9 mouse cellular contexts compared by ENCODE assay signal in genomic region chr10:81082168-81082960, GRCm38 (mm10). TPM values are rescaled to one million over a fixed set of nuclear protein-coding genes. Genes with fewer than 3 reads are reported as not detected.
DNase-seq lines count a peak whose midpoint lies in the region; ATAC-seq and TF ChIP-seq lines count a peak whose summit lies in the region.
"Had no signal": no experiment of that assay in that cellular context is flagged by ENCODE, and none has a peak within 500 bp of the region (broad histone marks: within the 10 kb centered on the region; RNA-seq: fewer than 3 reads in every experiment).

No protein-coding gene starts in this region.

- H3K9me3 ChIP-seq in heart, embryonic 12.5 days (replicated peaks): no peaks in the 10 kb centered on the region
- no peaks in the 10 kb centered on the region for H3K9me3 ChIP-seq in kidney, postnatal 0 days (replicated peaks; ENCODE audit: low read length)
- peaks cover 3% of the 10 kb centered on the region; the same call in 1 of the 2 replicates for H3K9me3 ChIP-seq in liver, embryonic 12.5 days (replicated peaks)
- H3K9me3 ChIP-seq in stomach, embryonic 16.5 days (replicated peaks; ENCODE audit: control insufficient read depth, low read length): no peaks in the 10 kb centered on the region; the same call in 1 of the 2 replicates
- H3K9me3 ChIP-seq: embryonic facial prominence, embryonic 13.5 days had no signal

- H3K27me3 ChIP-seq in heart, embryonic 12.5 days (replicated peaks): no peaks in the 10 kb centered on the region
- H3K27me3 ChIP-seq in kidney, postnatal 0 days (ENCODE audit: insufficient read depth, low read length): no peaks in the 10 kb centered on the region
- no peaks in the 10 kb centered on the region for H3K27me3 ChIP-seq in liver, embryonic 12.5 days (replicated peaks)
- no peaks in the 10 kb centered on the region for H3K27me3 ChIP-seq in stomach, embryonic 16.5 days (ENCODE audit: control insufficient read depth, insufficient read depth, low read length)
- H3K27me3 ChIP-seq: embryonic facial prominence, embryonic 13.5 days had no signal

- no peak overlapping the region for H3K4me3 ChIP-seq in bone marrow, adult 2 months (replicated peaks; ENCODE audit: control insufficient read depth, low read depth, low read length)
- no peak overlapping the region for H3K4me3 ChIP-seq in embryonic fibroblast, embryonic 13.5 days (ENCODE audit: insufficient read depth, low read length)
- H3K4me3 ChIP-seq in heart, embryonic 12.5 days: no peak overlapping the region
- no peak overlapping the region for H3K4me3 ChIP-seq in kidney, postnatal 0 days (replicated peaks; ENCODE audit: low read depth, low read length)
- H3K4me3 ChIP-seq in liver, embryonic 12.5 days: no peak overlapping the region
- no peak overlapping the region for H3K4me3 ChIP-seq in stomach, embryonic 16.5 days (replicated peaks; ENCODE audit: low read length)
- H3K4me3 ChIP-seq: embryonic facial prominence, embryonic 13.5 days had no signal

- no peak for TF ChIP-seq POLR2A in bone marrow, adult 2 months (IDR thresholded peaks at IDR 0.05; ENCODE audit: borderline replicate concordance, control insufficient read depth, low read depth, low read length)
- TF ChIP-seq POLR2A in embryonic fibroblast, embryonic 13.5 days (IDR thresholded peaks at IDR 0.05; ENCODE audit: low read depth, low read length): no peak

- H3K9ac ChIP-seq in heart, embryonic 12.5 days: no peak overlapping the region
- H3K9ac ChIP-seq in kidney, postnatal 0 days (ENCODE audit: low read depth, low read length): no peak overlapping the region
- H3K9ac ChIP-seq in liver, embryonic 12.5 days: no peak overlapping the region
- no peak overlapping the region for H3K9ac ChIP-seq in stomach, embryonic 16.5 days (ENCODE audit: low read length)
- H3K9ac ChIP-seq: embryonic facial prominence, embryonic 13.5 days had no signal

- peaks cover 53% of the 10 kb centered on the region for H3K36me3 ChIP-seq in heart, embryonic 12.5 days
- H3K36me3 ChIP-seq in kidney, postnatal 0 days (ENCODE audit: insufficient read depth, low read length): peaks cover 42% of the 10 kb centered on the region
- H3K36me3 ChIP-seq in liver, embryonic 12.5 days: peaks cover 62% of the 10 kb centered on the region
- peaks cover 20% of the 10 kb centered on the region for H3K36me3 ChIP-seq in stomach, embryonic 16.5 days (ENCODE audit: control insufficient read depth, insufficient read depth, low read length)

- H3K4me1 ChIP-seq in bone marrow, adult 2 months (ENCODE audit: control insufficient read depth, insufficient read depth, low read length): no peaks in the 10 kb centered on the region; the same call in 1 of the 2 replicates
- no peaks in the 10 kb centered on the region for H3K4me1 ChIP-seq in embryonic fibroblast, embryonic 13.5 days (ENCODE audit: control insufficient read depth, insufficient read depth, low read length)
- H3K4me1 ChIP-seq in heart, embryonic 12.5 days (replicated peaks): no peaks in the 10 kb centered on the region
- H3K4me1 ChIP-seq in kidney, postnatal 0 days (replicated peaks; ENCODE audit: insufficient read depth, low read length): no peaks in the 10 kb centered on the region
- peaks cover 10% of the 10 kb centered on the region for H3K4me1 ChIP-seq in liver, embryonic 12.5 days
- no peaks in the 10 kb centered on the region for H3K4me1 ChIP-seq in stomach, embryonic 16.5 days (ENCODE audit: control insufficient read depth, insufficient read depth, low read length)
- H3K4me1 ChIP-seq: embryonic facial prominence, embryonic 13.5 days had no signal

- H3K27ac ChIP-seq in bone marrow, adult 2 months (ENCODE audit: control insufficient read depth, insufficient read depth, low read depth, low read length, poor library complexity): no peak overlapping the region
- H3K27ac ChIP-seq in embryonic fibroblast, embryonic 13.5 days (ENCODE audit: insufficient read depth, low read length): no peak overlapping the region
- H3K27ac ChIP-seq in heart, embryonic 12.5 days (ENCODE audit: poor library complexity, severe bottlenecking): no peak overlapping the region
- H3K27ac ChIP-seq in kidney, postnatal 0 days: no peak overlapping the region
- 0 out of 2 replicates have a peak overlapping the region, but pooled peaks have one; percentile 7 for H3K27ac ChIP-seq in liver, embryonic 12.5 days
- no peak overlapping the region for H3K27ac ChIP-seq in stomach, embryonic 16.5 days (ENCODE audit: low read length)
- H3K27ac ChIP-seq: embryonic facial prominence, embryonic 13.5 days had no signal

- peak; percentile 63 for ATAC-seq in CD4-positive, CD25-positive, alpha-beta regulatory T cell, adult 4 months
- peak; percentile 28; the same call in 1 of the 2 replicates for ATAC-seq in heart, embryonic 12.5 days (ENCODE audit: insufficient number of reproducible peaks, low FRiP score)
- ATAC-seq in kidney, postnatal 0 days (replicated peaks; ENCODE audit: low FRiP score, low read depth): peak; percentile 23; the same call in 1 of the 2 replicates
- ATAC-seq in liver, embryonic 12.5 days: peak; percentile 48
- peak; percentile 30; the same call in 1 of the 2 replicates for ATAC-seq in stomach, embryonic 16.5 days (ENCODE audit: insufficient read depth, low FRiP score)

- WGBS in bone marrow, adult 2 months: 67% methylated on average over 7 of the region's 7 CpGs
- 70% methylated on average over 7 of the region's 7 CpGs for WGBS in heart, embryonic 12.5 days
- WGBS in kidney, postnatal 0 days: 76% methylated on average over 7 of the region's 7 CpGs
- WGBS in liver, embryonic 12.5 days (ENCODE audit: insufficient replicate concordance): 58% methylated on average over 7 of the region's 7 CpGs
- WGBS in stomach, embryonic 16.5 days: 65% methylated on average over 7 of the region's 7 CpGs

- H3K4me2 ChIP-seq in heart, embryonic 12.5 days: no peak overlapping the region
- H3K4me2 ChIP-seq in kidney, postnatal 0 days (ENCODE audit: low read length): no peak overlapping the region
- no peak overlapping the region for H3K4me2 ChIP-seq in liver, embryonic 12.5 days
- H3K4me2 ChIP-seq in stomach, embryonic 16.5 days (ENCODE audit: low read depth, low read length): no peak overlapping the region
- H3K4me2 ChIP-seq: embryonic facial prominence, embryonic 13.5 days had no signal

- DNase-seq in kidney, postnatal 0 days (ENCODE audit: low spot score): peak; percentile 79
- peak; percentile 67 for DNase-seq in neural tube, embryonic 10.5 days (ENCODE audit: extremely low spot score, low spot score)

- peak; percentile 84 for TF ChIP-seq CTCF in bone marrow, adult 2 months (IDR thresholded peaks at IDR 0.05; ENCODE audit: control insufficient read depth, insufficient read depth, low read length)
- TF ChIP-seq CTCF in embryonic fibroblast, embryonic 13.5 days (IDR thresholded peaks at IDR 0.05; ENCODE audit: borderline replicate concordance, insufficient read depth, low read length): peak; percentile 40; the same call in 1 of the 2 replicates
- TF ChIP-seq CTCF in kidney, postnatal 0 days (IDR thresholded peaks at IDR 0.05; ENCODE audit: low read depth): peak; percentile 93

RNA-seq across cellular contexts. Expression of gene Thop1, which starts 12.5 kb away (rescaled TPM):
- polyA plus RNA-seq in CD4-positive, CD25-positive, alpha-beta regulatory T cell, adult 4 months (2017; shearing (Covaris generic)): 1 to 10 TPM; 2.0 to 2.5 TPM
- 10.3 and 16.7 TPM in 2 replicates for polyA plus RNA-seq in bone marrow, adult 2 months (2011; ENCODE audit: insufficient read depth, insufficient read length, low replicate concordance, missing spikeins)
- polyA plus RNA-seq in embryonic fibroblast, embryonic 13.5 days (2011; ENCODE audit: insufficient read length, low read depth, missing spikeins): 30.4 and 33.8 TPM in 2 replicates
- polyA plus RNA-seq in heart, embryonic 12.5 days (2016; fragmentation: Nextera tagmentation; extraction: Ambion mirVana): 35.5 and 36.6 TPM in 2 replicates
- polyA plus RNA-seq in kidney, postnatal 0 days (2015; fragmentation: Nextera tagmentation; extraction: Ambion mirVana): 30.6 and 34.2 TPM in 2 replicates
- 48.5 and 50.8 TPM in 2 replicates for polyA plus RNA-seq in liver, embryonic 12.5 days (2016; fragmentation: Nextera tagmentation; extraction: Ambion mirVana)
- 55.4 and 64.4 TPM in 2 replicates for polyA plus RNA-seq in stomach, embryonic 16.5 days (2015; fragmentation: Nextera tagmentation; extraction: Ambion mirVana)

RNA-seq across cellular contexts. Expression of gene Creb3l3, which starts 16.3 kb away (rescaled TPM):
- polyA plus RNA-seq in CD4-positive, CD25-positive, alpha-beta regulatory T cell, adult 4 months (2017; shearing (Covaris generic)): not detected
- 0.87 TPM in 1 of 2 replicates, not detected in the other for polyA plus RNA-seq in bone marrow, adult 2 months (2011; ENCODE audit: insufficient read depth, insufficient read length, low replicate concordance, missing spikeins)
- polyA plus RNA-seq in embryonic fibroblast, embryonic 13.5 days (2011; ENCODE audit: insufficient read length, low read depth, missing spikeins): 0.23 TPM in 1 of 2 replicates, not detected in the other
- polyA plus RNA-seq in heart, embryonic 12.5 days (2016; fragmentation: Nextera tagmentation; extraction: Ambion mirVana): 0.31 and 0.47 TPM in 2 replicates
- polyA plus RNA-seq in kidney, postnatal 0 days (2015; fragmentation: Nextera tagmentation; extraction: Ambion mirVana): 0.29 and 0.36 TPM in 2 replicates
- polyA plus RNA-seq in liver, embryonic 12.5 days (2016; fragmentation: Nextera tagmentation; extraction: Ambion mirVana): 17.3 and 17.8 TPM in 2 replicates
- polyA plus RNA-seq in stomach, embryonic 16.5 days (2015; fragmentation: Nextera tagmentation; extraction: Ambion mirVana): 14.5 and 18.9 TPM in 2 replicates

RNA-seq across cellular contexts. Expression of gene Sgta, which starts 22.4 kb away (rescaled TPM):
- 100 to 1,000 TPM in 1 of 2 experiments, 10 to 100 TPM in 1; 78.9 to 148 TPM for polyA plus RNA-seq in CD4-positive, CD25-positive, alpha-beta regulatory T cell, adult 4 months (2017; shearing (Covaris generic))
- polyA plus RNA-seq in bone marrow, adult 2 months (2011; ENCODE audit: insufficient read depth, insufficient read length, low replicate concordance, missing spikeins): 26.2 and 52.3 TPM in 2 replicates
- 85.2 and 90.7 TPM in 2 replicates for polyA plus RNA-seq in embryonic fibroblast, embryonic 13.5 days (2011; ENCODE audit: insufficient read length, low read depth, missing spikeins)
- polyA plus RNA-seq in heart, embryonic 12.5 days (2016; fragmentation: Nextera tagmentation; extraction: Ambion mirVana): 152 and 154 TPM in 2 replicates
- 161 and 168 TPM in 2 replicates for polyA plus RNA-seq in kidney, postnatal 0 days (2015; fragmentation: Nextera tagmentation; extraction: Ambion mirVana)
- 89.2 and 91.3 TPM in 2 replicates for polyA plus RNA-seq in liver, embryonic 12.5 days (2016; fragmentation: Nextera tagmentation; extraction: Ambion mirVana)
- polyA plus RNA-seq in stomach, embryonic 16.5 days (2015; fragmentation: Nextera tagmentation; extraction: Ambion mirVana): 163 and 167 TPM in 2 replicates

RNA-seq across cellular contexts. Expression of gene Map2k2, which starts 23.4 kb away (rescaled TPM):
- 10 to 100 TPM; 21.5 to 28.1 TPM for polyA plus RNA-seq in CD4-positive, CD25-positive, alpha-beta regulatory T cell, adult 4 months (2017; shearing (Covaris generic))
- polyA plus RNA-seq in bone marrow, adult 2 months (2011; ENCODE audit: insufficient read depth, insufficient read length, low replicate concordance, missing spikeins): 57.6 and 108 TPM in 2 replicates
- 61.3 and 69.6 TPM in 2 replicates for polyA plus RNA-seq in embryonic fibroblast, embryonic 13.5 days (2011; ENCODE audit: insufficient read length, low read depth, missing spikeins)
- 161 and 165 TPM in 2 replicates for polyA plus RNA-seq in heart, embryonic 12.5 days (2016; fragmentation: Nextera tagmentation; extraction: Ambion mirVana)
- 162 and 166 TPM in 2 replicates for polyA plus RNA-seq in kidney, postnatal 0 days (2015; fragmentation: Nextera tagmentation; extraction: Ambion mirVana)
- 167 and 168 TPM in 2 replicates for polyA plus RNA-seq in liver, embryonic 12.5 days (2016; fragmentation: Nextera tagmentation; extraction: Ambion mirVana)
- 143 and 145 TPM in 2 replicates for polyA plus RNA-seq in stomach, embryonic 16.5 days (2015; fragmentation: Nextera tagmentation; extraction: Ambion mirVana)

RNA-seq across cellular contexts. Expression of gene Slc39a3, which starts 45.1 kb away (rescaled TPM):
- polyA plus RNA-seq in CD4-positive, CD25-positive, alpha-beta regulatory T cell, adult 4 months (2017; shearing (Covaris generic)): 1 to 10 TPM; 3.3 to 4.7 TPM
- polyA plus RNA-seq in bone marrow, adult 2 months (2011; ENCODE audit: insufficient read depth, insufficient read length, low replicate concordance, missing spikeins): 3.7 and 3.9 TPM in 2 replicates
- polyA plus RNA-seq in embryonic fibroblast, embryonic 13.5 days (2011; ENCODE audit: insufficient read length, low read depth, missing spikeins): 11.9 and 13.1 TPM in 2 replicates
- 7.5 and 8.7 TPM in 2 replicates for polyA plus RNA-seq in heart, embryonic 12.5 days (2016; fragmentation: Nextera tagmentation; extraction: Ambion mirVana)
- 13.4 and 13.9 TPM in 2 replicates for polyA plus RNA-seq in kidney, postnatal 0 days (2015; fragmentation: Nextera tagmentation; extraction: Ambion mirVana)
- 7.1 and 7.9 TPM in 2 replicates for polyA plus RNA-seq in liver, embryonic 12.5 days (2016; fragmentation: Nextera tagmentation; extraction: Ambion mirVana)
- polyA plus RNA-seq in stomach, embryonic 16.5 days (2015; fragmentation: Nextera tagmentation; extraction: Ambion mirVana): 18.2 and 20.9 TPM in 2 replicates

Comparison
In these comparisons a context has a peak if more than half of its experiments do, and no peak if none do; other contexts are left out.
1. CTCF ChIP-seq: peak in every context shown above with its lines; median percentile 93 in kidney, postnatal 0 days; 84 in bone marrow, adult 2 months; 40 in embryonic fibroblast, embryonic 13.5 days.